Mouse (Mus musculus) C2C12 (cell line): Measurements from ENCODE around the gene Slc6a9.

Experiments
- CEBPB ChIP-seq: IDR thresholded peaks from one replicate; pipeline ENCODE4 v1.6.1; 2011; ENCODE audit warnings: low read depth, mild to moderate bottlenecking, control low read depth, moderate library complexity
- CTCF ChIP-seq: IDR thresholded peaks from one replicate; pipeline ENCODE4 v1.5.1; 2011; ENCODE audit not compliant: control insufficient read depth, insufficient read depth, insufficient read length
- FOSL1 ChIP-seq: IDR thresholded peaks from one replicate; pipeline ENCODE4 v1.8.0; 2011; ENCODE audit warnings: mild to moderate bottlenecking, low read length; ENCODE audit not compliant: poor library complexity, insufficient read depth, severe bottlenecking
- MAX ChIP-seq: IDR thresholded peaks from one replicate; pipeline ENCODE4 v1.6.1; 2011; ENCODE audit warnings: mild to moderate bottlenecking, control low read depth
- MYOD1 ChIP-seq: IDR thresholded peaks from one replicate; pipeline ENCODE4 v1.6.1; 2011; ENCODE audit warnings: low read depth; ENCODE audit not compliant: control insufficient read depth, insufficient read length
- MYOG ChIP-seq: IDR thresholded peaks from one replicate; pipeline ENCODE4 v1.6.1; 2011; ENCODE audit not compliant: control insufficient read depth, insufficient read length; ENCODE audit errors: extremely low read depth
- USF1 ChIP-seq: IDR thresholded peaks from one replicate; pipeline ENCODE4 v1.6.1; 2011; ENCODE audit warnings: low read depth, mild to moderate bottlenecking, control low read depth, moderate library complexity

- TF ChIP-seq CTCF (no peak), USF1 (no peak), MAX (no peak), MYOG (no peak), CEBPB (no peak), MYOD1 (no peak), FOSL1 (no peak)
These were observed 20.6 kb upstream of the Slc6a9 start for GRCm38 (mm10) chr4:117813591-117814192.
